11 mouse cellular contexts compared by ENCODE assay signal in the genomic region with DNA sequence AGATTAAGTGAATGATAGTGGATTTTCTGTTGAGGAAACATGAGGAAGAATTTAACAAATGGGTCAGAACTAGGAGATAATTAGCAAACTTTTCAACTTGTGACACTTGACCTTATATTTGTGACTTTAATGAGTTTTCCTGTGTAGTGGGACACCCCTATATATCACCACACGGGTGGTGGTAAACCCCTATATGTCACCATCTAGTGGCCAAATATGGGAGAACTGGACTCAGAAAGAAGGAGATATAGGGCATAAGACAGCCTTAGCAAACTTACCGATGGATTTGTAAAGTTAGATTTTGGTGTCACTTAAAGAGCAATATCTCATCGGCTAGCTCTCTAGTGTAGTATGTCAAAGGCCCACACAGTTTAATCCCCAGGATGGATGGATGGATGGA.
DNase-seq lines count a peak whose midpoint lies in the region; ATAC-seq and TF ChIP-seq lines count a peak whose summit lies in the region.
"Had no signal": no experiment of that assay in that cellular context is flagged by ENCODE, and none has a peak within 500 bp of the region (broad histone marks: within the 10 kb centered on the region; RNA-seq: fewer than 3 reads in every experiment).

No protein-coding gene starts in this region.

- no peak overlapping the region for H3K4me3 ChIP-seq in kidney, adult 2 months (ENCODE audit: insufficient read depth, low read depth, low read length)
- H3K4me3 ChIP-seq in stomach, postnatal 0 days (ENCODE audit: low read depth, low read length): no peak overlapping the region
- H3K4me3 ChIP-seq: limb, embryonic 12.5 days; midbrain, embryonic 15.5 days had no signal

- no peaks in the 10 kb centered on the region for H3K27me3 ChIP-seq in kidney, adult 2 months (replicated peaks; ENCODE audit: control insufficient read depth, insufficient read depth, low read length)
- no peaks in the 10 kb centered on the region for H3K27me3 ChIP-seq in stomach, postnatal 0 days (ENCODE audit: control insufficient read depth, insufficient read depth, low read length)
- H3K27me3 ChIP-seq: limb, embryonic 12.5 days; midbrain, embryonic 15.5 days had no signal

- TF ChIP-seq CTCF in kidney, adult 2 months (conservative IDR thresholded peaks at IDR 0.05; ENCODE audit: insufficient read depth, insufficient read length, low read depth, low read length): no peak
- TF ChIP-seq CTCF in stomach, postnatal 0 days (IDR thresholded peaks at IDR 0.05; ENCODE audit: low read depth): peak; percentile 70

- DNase-seq in CD4-positive, CD25-positive, alpha-beta regulatory T cell, adult 2 months (ENCODE audit: low read depth, low spot score): peak; percentile 39
- peak; percentile 12 for DNase-seq in kidney, adult 2 months
- no peak for DNase-seq in kidney, postnatal 4 days
- peak; percentile 2 for DNase-seq in thymus, postnatal 0 days (ENCODE audit: low spot score)
- DNase-seq in thymus, postnatal 36 days: no peak
- no peak for DNase-seq in stomach, postnatal 0 days (ENCODE audit: low spot score)
- DNase-seq in spleen, postnatal 10 days (ENCODE audit: low spot score in 2 of 2): no peak
- DNase-seq: kidney, postnatal 10 days had no signal

- no peaks in the 10 kb centered on the region for H3K4me1 ChIP-seq in kidney, adult 2 months (ENCODE audit: control insufficient read depth, insufficient read depth, low read length)
- no peaks in the 10 kb centered on the region for H3K4me1 ChIP-seq in stomach, postnatal 0 days (replicated peaks; ENCODE audit: control insufficient read depth, insufficient read depth)
- H3K4me1 ChIP-seq: limb, embryonic 12.5 days had no signal

- WGBS in kidney, adult 2 months: 40% methylated on average over 3 of the region's 3 CpGs
- WGBS in stomach, postnatal 0 days: 42% methylated on average over 3 of the region's 3 CpGs

- H3K27ac ChIP-seq in kidney, adult 2 months (ENCODE audit: insufficient read depth, low read depth, low read length): no peak overlapping the region
- H3K27ac ChIP-seq in stomach, postnatal 0 days (replicated peaks): no peak overlapping the region
- H3K27ac ChIP-seq: limb, embryonic 12.5 days; midbrain, embryonic 15.5 days had no signal

- no peak overlapping the region for H3K9ac ChIP-seq in stomach, postnatal 0 days (ENCODE audit: low read length)
- H3K9ac ChIP-seq: limb, embryonic 12.5 days; midbrain, embryonic 15.5 days had no signal

- no peaks in the 10 kb centered on the region for H3K9me3 ChIP-seq in stomach, postnatal 0 days (ENCODE audit: control insufficient read depth, low read length)
- H3K9me3 ChIP-seq: limb, embryonic 12.5 days; midbrain, embryonic 15.5 days had no signal

- H3K4me2 ChIP-seq in stomach, postnatal 0 days (replicated peaks; ENCODE audit: low read depth): no peak overlapping the region
- H3K4me2 ChIP-seq: limb, embryonic 12.5 days; midbrain, embryonic 15.5 days had no signal

- no peak for TF ChIP-seq EP300 in stomach, postnatal 0 days (optimal IDR thresholded peaks at IDR 0.05)

- ATAC-seq in CD4-positive, CD25-positive, alpha-beta regulatory T cell, adult 4 months: no peak
- no peak for ATAC-seq in stomach, postnatal 0 days (ENCODE audit: low FRiP score, low TSS enrichment)
- ATAC-seq: midbrain, embryonic 15.5 days had no signal

- no peaks in the 10 kb centered on the region for H3K36me3 ChIP-seq in kidney, adult 2 months (ENCODE audit: control insufficient read depth, insufficient read depth, low read length)
- no peaks in the 10 kb centered on the region for H3K36me3 ChIP-seq in stomach, postnatal 0 days (ENCODE audit: control insufficient read depth, insufficient read depth, low read length)
- H3K36me3 ChIP-seq: limb, embryonic 12.5 days; midbrain, embryonic 15.5 days had no signal

- TF ChIP-seq POLR2A in kidney, adult 2 months (IDR thresholded peaks at IDR 0.05; ENCODE audit: low read depth, low read length): no peak

Comparison
In these comparisons a context has a peak if more than half of its experiments do, and no peak if none do; other contexts are left out.
1. DNase-seq: peak in CD4-positive, CD25-positive, alpha-beta regulatory T cell, adult 2 months (single experiment), kidney, adult 2 months (single experiment) and thymus, postnatal 0 days (single experiment); none in kidney, postnatal 4 days (0 of 2), thymus, postnatal 36 days (0 of 2), stomach, postnatal 0 days (single experiment) and spleen, postnatal 10 days (0 of 2).